26 mouse cellular contexts compared by ENCODE assay signal in the genomic region with DNA sequence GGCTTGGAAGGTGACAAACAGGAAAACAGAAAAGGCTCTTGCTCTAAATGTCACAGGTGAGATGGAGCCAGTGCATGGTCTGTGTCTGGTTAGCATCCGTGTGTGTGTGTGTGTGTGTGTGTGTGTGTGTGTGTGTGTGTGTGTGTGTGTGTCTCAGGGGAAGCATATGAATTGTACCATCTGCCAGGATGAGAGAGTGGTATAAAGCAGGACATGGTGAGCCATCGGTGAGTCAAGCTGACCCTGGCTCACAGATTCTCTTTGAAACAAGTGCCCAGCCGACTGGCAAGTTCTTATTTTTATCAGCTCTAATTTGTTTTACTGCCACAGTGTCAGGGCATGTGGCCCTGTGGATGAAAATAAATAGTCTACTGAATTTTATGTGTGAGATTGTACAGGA.
DNase-seq lines count a peak whose midpoint lies in the region; TF ChIP-seq lines count a peak whose summit lies in the region.
"Had no signal": no experiment of that assay in that cellular context is flagged by ENCODE, and none has a peak within 500 bp of the region (broad histone marks: within the 10 kb centered on the region; RNA-seq: fewer than 3 reads in every experiment).

No protein-coding gene starts in this region.

- H3K27ac ChIP-seq in cerebellum, adult 2 months (ENCODE audit: insufficient read depth, low read length): no peak overlapping the region
- H3K27ac ChIP-seq: embryonic facial prominence, embryonic 13.5 days; forebrain, embryonic 10.5 days; forebrain, embryonic 15.5 days; heart, embryonic 10.5 days; heart, embryonic 15.5 days; hindbrain, embryonic 12.5 days; kidney, postnatal 0 days; liver, embryonic 12.5 days; midbrain, embryonic 12.5 days; neural tube, embryonic 15.5 days; stomach, embryonic 15.5 days had no signal

- no peak for TF ChIP-seq CTCF in cerebellum, adult 2 months (IDR thresholded peaks at IDR 0.05; ENCODE audit: borderline replicate concordance, insufficient read depth, low read depth, low read length)

- no peaks in the 10 kb centered on the region for H3K27me3 ChIP-seq in cerebellum, adult 2 months (ENCODE audit: control insufficient read depth, insufficient read depth, low read length)
- H3K27me3 ChIP-seq: embryonic facial prominence, embryonic 13.5 days; forebrain, embryonic 15.5 days; heart, embryonic 15.5 days; hindbrain, embryonic 12.5 days; liver, embryonic 12.5 days; midbrain, embryonic 12.5 days; neural tube, embryonic 15.5 days; stomach, embryonic 15.5 days had no signal

- H3K4me3 ChIP-seq in cerebellum, adult 2 months (replicated peaks; ENCODE audit: insufficient read depth, low read depth, low read length): no peak overlapping the region
- H3K4me3 ChIP-seq: embryonic facial prominence, embryonic 13.5 days; forebrain, embryonic 10.5 days; forebrain, embryonic 15.5 days; heart, embryonic 10.5 days; heart, embryonic 15.5 days; hindbrain, embryonic 12.5 days; liver, embryonic 12.5 days; midbrain, embryonic 12.5 days; neural tube, embryonic 15.5 days; stomach, embryonic 15.5 days had no signal

- WGBS in cerebellum, adult 2 months: 5% methylated on average over 3 of the region's 3 CpGs

- TF ChIP-seq POLR2A in cerebellum, adult 2 months (IDR thresholded peaks at IDR 0.05; ENCODE audit: borderline replicate concordance, insufficient read depth, low read length): no peak

- H3K4me1 ChIP-seq in cerebellum, adult 2 months (ENCODE audit: control insufficient read depth, insufficient read depth, low read length): no peaks in the 10 kb centered on the region
- H3K4me1 ChIP-seq: embryonic facial prominence, embryonic 13.5 days; heart, embryonic 10.5 days; heart, embryonic 15.5 days; liver, embryonic 12.5 days; stomach, embryonic 15.5 days had no signal

- DNase-seq in cerebellum, postnatal 10 days: peak; percentile 56
- DNase-seq in cerebellum, adult 2 months: no peak
- peak; percentile 8 for DNase-seq in 3T3-L1 (ENCODE audit: low read depth, low spot score)
- DNase-seq in adrenal gland, adult 8-10 months: peak; percentile 14
- DNase-seq in brain, adult 2 months (ENCODE audit: low read depth, low spot score): peak; percentile 16
- DNase-seq in kidney, postnatal 25 days: no peak
- no peak for DNase-seq in gastrocnemius, postnatal 10 days
- DNase-seq: cerebellum, adult 9-10 months; kidney, adult 8-10 months; layer of hippocampus, postnatal 36 days; left cerebral cortex, postnatal 4 days; liver, postnatal 0 days; lung, postnatal 36 days; right cerebral cortex, postnatal 25 days; thymus, postnatal 25 days had no signal

Comparison
In these comparisons a context has a peak if more than half of its experiments do, and no peak if none do; other contexts are left out.
1. DNase-seq: peak in cerebellum, postnatal 10 days (2 of 2), 3T3-L1 (single experiment), adrenal gland, adult 8-10 months (single experiment) and brain, adult 2 months (single experiment); none in cerebellum, adult 2 months (0 of 2), kidney, postnatal 25 days (0 of 2) and gastrocnemius, postnatal 10 days (single experiment).